31 mouse cellular contexts compared by ENCODE assay signal in the genomic region with DNA sequence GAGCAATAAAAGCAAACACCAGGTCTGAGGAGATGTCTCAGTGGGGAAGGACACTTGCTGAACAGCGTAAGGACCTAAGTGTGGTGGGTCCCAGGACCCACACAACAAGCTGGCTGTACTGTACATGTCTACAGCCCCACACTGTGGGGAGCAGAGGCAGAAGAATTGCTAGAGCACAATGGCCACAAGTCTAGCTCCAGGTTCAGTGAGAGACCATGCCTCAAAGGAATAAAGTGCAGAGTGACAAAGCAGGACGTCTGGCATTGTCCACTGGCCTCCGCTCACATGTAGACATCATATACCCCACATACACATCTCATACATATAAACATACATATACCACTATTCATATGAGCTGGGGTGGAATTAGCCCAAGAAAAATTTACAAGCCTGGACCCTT.
"Had no signal": no experiment of that assay in that cellular context is flagged by ENCODE, and none has a peak within 500 bp of the region (broad histone marks: within the 10 kb centered on the region; RNA-seq: fewer than 3 reads in every experiment).

No protein-coding gene starts in this region.

- H3K9me3 ChIP-seq: limb, embryonic 10.5 days; limb, embryonic 15.5 days; liver, embryonic 12.5 days; liver, embryonic 13.5 days; liver, embryonic 15.5 days; lung, embryonic 15.5 days; midbrain, embryonic 10.5 days; midbrain, embryonic 12.5 days; midbrain, embryonic 13.5 days; neural tube, embryonic 12.5 days had no signal

- H3K4me1 ChIP-seq: limb, embryonic 12.5 days; limb, embryonic 13.5 days; limb, embryonic 15.5 days; liver, embryonic 12.5 days; liver, embryonic 13.5 days; liver, embryonic 15.5 days; lung, embryonic 15.5 days; midbrain, embryonic 10.5 days; midbrain, embryonic 12.5 days; midbrain, embryonic 13.5 days; neural tube, embryonic 12.5 days had no signal

- H3K27me3 ChIP-seq: limb, embryonic 12.5 days; limb, embryonic 13.5 days; limb, embryonic 15.5 days; liver, embryonic 13.5 days; liver, embryonic 15.5 days; lung, embryonic 15.5 days; midbrain, embryonic 12.5 days; midbrain, embryonic 13.5 days; neural tube, embryonic 12.5 days had no signal

- H3K9ac ChIP-seq: limb, embryonic 12.5 days; limb, embryonic 13.5 days; limb, embryonic 15.5 days; liver, embryonic 12.5 days; liver, embryonic 13.5 days; liver, embryonic 14.5 days; liver, embryonic 15.5 days; liver, postnatal 0 days; lung, embryonic 14.5 days; lung, embryonic 15.5 days; midbrain, embryonic 12.5 days; midbrain, embryonic 13.5 days; neural tube, embryonic 12.5 days had no signal

- H3K4me3 ChIP-seq: left cerebral cortex, adult 2 months; limb, embryonic 10.5 days; limb, embryonic 12.5 days; limb, embryonic 13.5 days; limb, embryonic 15.5 days; liver, embryonic 12.5 days; liver, embryonic 13.5 days; liver, embryonic 15.5 days; lung, embryonic 15.5 days; megakaryocyte, embryonic 14.5 days; midbrain, embryonic 10.5 days; midbrain, embryonic 12.5 days; midbrain, embryonic 13.5 days; myocyte; neural tube, embryonic 12.5 days had no signal

- H3K36me3 ChIP-seq: limb, embryonic 10.5 days; limb, embryonic 12.5 days; limb, embryonic 13.5 days; limb, embryonic 15.5 days; liver, embryonic 12.5 days; liver, embryonic 13.5 days; liver, embryonic 15.5 days; lung, embryonic 15.5 days; midbrain, embryonic 10.5 days; midbrain, embryonic 12.5 days; midbrain, embryonic 13.5 days; neural tube, embryonic 12.5 days had no signal

- DNase-seq: left cerebral cortex, postnatal 4 days; liver; liver, embryonic 13.5 days; liver, postnatal 0 days; lung, adult 18-20 months; lung, adult 2 months; lung, embryonic 14.5 days; lung, postnatal 10 days; lung, postnatal 14 days; lung, postnatal 36 days; lung, postnatal 4 days; midbrain, embryonic 14.5 days had no signal

- H3K27ac ChIP-seq: left cerebral cortex, adult 2 months; limb, embryonic 10.5 days; limb, embryonic 12.5 days; limb, embryonic 13.5 days; limb, embryonic 15.5 days; liver, embryonic 12.5 days; liver, embryonic 13.5 days; liver, embryonic 14.5 days; liver, embryonic 15.5 days; lung, embryonic 15.5 days; macrophage; midbrain, embryonic 10.5 days; midbrain, embryonic 12.5 days; midbrain, embryonic 13.5 days; neural tube, embryonic 12.5 days had no signal

- H3K4me2 ChIP-seq: limb, embryonic 12.5 days; limb, embryonic 13.5 days; limb, embryonic 15.5 days; liver, embryonic 11.5 days; liver, embryonic 12.5 days; liver, embryonic 13.5 days; liver, embryonic 15.5 days; lung, embryonic 14.5 days; lung, embryonic 15.5 days; midbrain, embryonic 12.5 days; midbrain, embryonic 13.5 days; neural tube, embryonic 12.5 days had no signal

- ATAC-seq: liver, embryonic 12.5 days; liver, postnatal 0 days; lung, postnatal 0 days; midbrain, embryonic 13.5 days; midbrain, embryonic 16.5 days had no signal
